Mouse (Mus musculus) heart, postnatal 25 days (tissue): Measurements from ENCODE around the gene Nt5c. TPM values are rescaled to one million over a fixed set of nuclear protein-coding genes. Genes with fewer than 3 reads are reported as not detected.

ENCODE experiments used
- DNase-seq: peaks from one replicate; pipeline ENCODE4 v3.0.0; 2022; ENCODE audit warnings: low spot score
- intact Hi-C: fragments of 180-260 bp; cut with DNase I; formaldehyde crosslinking; loops from one replicate; pipeline ENCODE4 v1.15.1; 2025
- microRNA-seq: library from miRNA; unstranded; fragments of <30 nt; microRNA quantifications from one replicate; pipeline ENCODE4 v1.2.0, GENCODE M21; 2022
- total RNA-seq, 2 experiments: library from RNA; stranded (reverse); gene quantifications; 2 replicates each; pipeline ENCODE4 v1.2.3; 2021

Nt5c gene
- total RNA-seq, 2 experiments from 2014 or later = 13.9 to 14.9 TPM

DNA sequence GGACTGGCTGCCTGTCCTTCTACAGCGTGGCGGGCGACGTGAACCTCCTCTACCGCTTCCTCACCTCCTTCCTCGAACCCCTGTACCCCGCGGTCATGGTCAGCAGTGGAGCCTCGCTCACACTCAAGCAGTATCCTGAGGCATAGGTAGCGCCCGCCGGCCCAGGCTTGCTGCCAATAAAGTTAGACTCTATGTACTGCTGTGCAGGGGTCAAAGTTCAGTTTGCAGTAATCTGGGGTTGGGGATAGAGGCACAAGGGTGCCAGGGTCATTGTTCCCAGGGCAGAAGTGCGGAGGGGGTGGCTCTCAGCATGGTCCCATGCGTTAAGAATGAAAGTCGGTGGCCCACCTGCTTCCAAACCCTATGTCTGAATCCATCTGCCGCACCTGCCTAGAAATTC, 43.6 kb downstream of the Nt5c start:
- intact Hi-C loops = no loop called here
- no peak for DNase-seq

DNA sequence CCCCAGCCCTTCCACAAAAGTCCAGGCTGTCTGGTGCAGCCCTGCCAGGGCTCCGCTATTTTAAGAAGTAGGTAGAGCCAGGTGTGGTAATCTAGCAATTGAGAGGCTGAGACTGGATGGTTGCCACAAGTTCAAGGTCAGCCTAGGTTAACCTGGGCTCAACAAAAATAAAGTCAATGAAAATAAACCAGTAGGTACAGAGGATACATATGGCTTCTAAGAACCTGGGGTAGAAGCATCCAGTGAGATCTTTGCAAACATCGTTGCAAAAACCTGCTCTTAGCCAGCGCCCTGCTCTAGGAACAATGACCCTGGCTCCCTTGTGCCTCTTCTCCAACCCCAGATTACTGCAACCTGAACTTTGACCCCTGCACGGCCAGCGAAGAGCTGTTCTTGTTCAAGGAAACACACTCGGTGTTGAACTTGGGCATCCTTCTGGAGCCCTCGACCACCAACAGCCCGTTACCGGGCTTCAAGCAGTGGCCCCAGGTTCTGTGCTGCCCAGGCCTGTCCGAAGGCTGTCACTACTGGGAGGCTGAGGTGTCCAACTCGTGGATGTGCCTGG, 44.3 kb downstream of the Nt5c start:
- intact Hi-C loops = no loop called here
- no peak for DNase-seq

GRCm38 (mm10) chr11:115446906-115447305, 44.8 kb downstream of the Nt5c start:
- DNase-seq = no peak
- intact Hi-C loops = no loop called here

GRCm38 (mm10) chr11:115441417-115441816, 50.2 kb downstream of the Nt5c start:
- DNase-seq = no peak
- intact Hi-C loops = no loop called here

Small RNA genes lying within 50 kb of the gene (microRNA-seq; reads per million reads assigned to microRNA genes)
- not detected for gene Mir3968

Other genes starting within 250 kb of the Nt5c start
- gene Grin2c, start 224.6 kb downstream of the Nt5c start, total RNA-seq = under 1 TPM; 0.10 to 0.34 TPM
- gene Fdxr, start 214.8 kb downstream of the Nt5c start, total RNA-seq = 1 to 10 TPM; 7.9 to 8.2 TPM
- gene Fads6, start 194.2 kb downstream of the Nt5c start, total RNA-seq = 1 to 10 TPM; 1.1 to 1.5 TPM
- not detected for gene Otop2, start 184.7 kb downstream of the Nt5c start, total RNA-seq
- gene Ush1g, start 169.8 kb downstream of the Nt5c start, total RNA-seq = under 1 TPM in 1 of 2 experiments, not detected in 1; 0.20 TPM
- gene Otop3, start 157.1 kb downstream of the Nt5c start, total RNA-seq = not detected
- gene Hid1, start 124.1 kb downstream of the Nt5c start, total RNA-seq = 1 to 10 TPM; 4.2 to 5.4 TPM
- 1 to 10 TPM; 5.5 to 6.6 TPM for gene Cdr2l, start 109.9 kb downstream of the Nt5c start, total RNA-seq
- gene Mrpl58, start 88.1 kb downstream of the Nt5c start, total RNA-seq = 100 to 1,000 TPM; 143 to 145 TPM
- 1,000 to 10,000 TPM; 2,312 to 2,343 TPM for gene Atp5h, start 71.9 kb downstream of the Nt5c start, total RNA-seq
- gene Kctd2, start 71.7 kb downstream of the Nt5c start, total RNA-seq = 10 to 100 TPM; 27.0 to 28.0 TPM
- not detected for gene Trim80, start 51.3 kb downstream of the Nt5c start, total RNA-seq
- not detected for gene Slc16a5, start 29.4 kb downstream of the Nt5c start, total RNA-seq
- 1 to 10 TPM; 1.4 to 2.3 TPM for gene Armc7, start 16.2 kb downstream of the Nt5c start, total RNA-seq
- 100 to 1,000 TPM; 121 to 135 TPM for gene Jpt1, start 22.5 kb upstream of the Nt5c start, total RNA-seq
- gene Sumo2, start 44.4 kb upstream of the Nt5c start, total RNA-seq = 100 to 1,000 TPM; 165 to 177 TPM
- gene Nup85, start 72.6 kb upstream of the Nt5c start, total RNA-seq = 10 to 100 TPM; 20.4 to 25.1 TPM
- 10 to 100 TPM; 74.0 to 82.3 TPM for gene Mrps7, start 112.1 kb upstream of the Nt5c start, total RNA-seq
- 10 to 100 TPM; 20.9 to 24.5 TPM for gene Gga3, start 112.2 kb upstream of the Nt5c start, total RNA-seq
- 10 to 100 TPM; 45.5 to 56.9 TPM for gene Mif4gd, start 121.1 kb upstream of the Nt5c start, total RNA-seq
- gene Slc25a19, start 136.4 kb upstream of the Nt5c start, total RNA-seq = 10 to 100 TPM; 41.6 to 45.9 TPM
- 100 to 1,000 TPM; 107 to 108 TPM for gene Grb2, start 216.7 kb upstream of the Nt5c start, total RNA-seq